Mouse (Mus musculus) ES-Bruce4 (cell line): Measurements from ENCODE around the gene Aoc2.

Experiments
- CTCF ChIP-seq: IDR thresholded peaks from one replicate; pipeline ENCODE4 v1.8.1; 2011; ENCODE audit warnings: low read depth, low read length
- EP300 ChIP-seq: IDR thresholded peaks from 2 replicates; pipeline ENCODE4 v1.6.1; 2011; ENCODE audit warnings: low read depth, low read length; ENCODE audit not compliant: insufficient read depth
- POLR2A ChIP-seq: IDR thresholded peaks from one replicate; pipeline ENCODE4 v1.8.1; 2011; ENCODE audit warnings: low read length; ENCODE audit not compliant: insufficient read depth

DNA sequence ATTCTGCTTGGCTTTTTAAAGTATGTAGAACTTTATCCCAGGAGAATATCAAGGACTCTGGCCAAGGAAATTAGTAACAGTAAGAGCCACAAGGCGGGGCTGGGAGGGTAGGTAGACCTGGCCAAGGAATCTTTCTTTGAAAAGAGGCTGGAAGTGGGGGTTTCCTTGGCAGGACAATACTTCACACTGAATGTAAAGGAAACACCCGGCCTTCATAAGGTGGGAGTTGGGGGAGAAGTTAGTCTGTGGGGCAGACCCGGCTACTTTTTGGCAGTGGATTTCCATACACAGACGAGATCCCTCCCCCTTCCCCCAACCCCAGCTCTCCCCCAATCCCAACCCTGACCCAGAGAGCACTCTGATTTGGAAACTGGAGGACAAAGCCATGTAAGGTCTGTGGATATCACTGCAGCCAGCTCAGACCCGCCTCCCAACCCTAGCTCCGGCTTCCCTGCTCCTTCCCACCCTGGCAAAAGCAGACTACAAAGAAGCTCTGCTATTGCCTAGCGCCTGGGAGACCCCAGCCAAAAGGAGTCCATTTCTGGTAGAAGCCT lies 5.6 kb downstream of the Aoc2 start, which contains the start of gene Aoc3:
- no peak for TF ChIP-seq CTCF
- no peak for TF ChIP-seq POLR2A
- no peak for TF ChIP-seq EP300
